Mouse (Mus musculus): ENCODE measurements around the gene Atxn7l2.

- TF ChIP-seq CTCF (IDR thresholded peaks at IDR 0.05; ENCODE audit: insufficient read depth, low read length) (no peak), POLR2A (IDR thresholded peaks at IDR 0.05; ENCODE audit: borderline replicate concordance, extremely low read depth, low read depth, low read length) (no peak)
These were observed 21.8 kb downstream of the Atxn7l2 start for GRCm38 (mm10) chr3:108188716-108189490.
